Mouse (Mus musculus): ENCODE results near the gene Hoxa3. TPM values are rescaled to one million over a fixed set of nuclear protein-coding genes. Genes with fewer than 3 reads are reported as not detected.

Gene Hoxa3
- polyA plus RNA-seq, 1 experiment: 3.5 TPM

GRCm38 (mm10) chr6:52194690-52195089 lies 18.4 kb downstream of the Hoxa3 start:
- Histone ChIP-seq H3K27ac (ENCODE audit: control insufficient read depth, insufficient read depth, low read length) (no peak overlapping the region), H3K36me3 (ENCODE audit: control insufficient read depth, insufficient read depth, low read length) (no peaks in the 10 kb centered on the region), H3K4me3 (ENCODE audit: control insufficient read depth, insufficient read depth, low read length) (no peak overlapping the region), H3K27me3 (ENCODE audit: control insufficient read depth, insufficient read depth, low read length) (no peaks in the 10 kb centered on the region; the same call in 1 of the 2 replicates), H3K4me1 (replicated peaks; ENCODE audit: control insufficient read depth, insufficient read depth, low read length) (peaks cover 7% of the 10 kb centered on the region)
- TF ChIP-seq CTCF (IDR thresholded peaks at IDR 0.05; ENCODE audit: borderline replicate concordance, control insufficient read depth, extremely low read depth, insufficient read depth, low read length, poor library complexity) (no peak), POLR2A (IDR thresholded peaks at IDR 0.05; ENCODE audit: control insufficient read depth, extremely low read depth, insufficient read depth, low read length, poor library complexity) (no peak)
- WGBS: 95% methylated on average over 10 of the region's 10 CpGs
- no peak for DNase-seq

DNA sequence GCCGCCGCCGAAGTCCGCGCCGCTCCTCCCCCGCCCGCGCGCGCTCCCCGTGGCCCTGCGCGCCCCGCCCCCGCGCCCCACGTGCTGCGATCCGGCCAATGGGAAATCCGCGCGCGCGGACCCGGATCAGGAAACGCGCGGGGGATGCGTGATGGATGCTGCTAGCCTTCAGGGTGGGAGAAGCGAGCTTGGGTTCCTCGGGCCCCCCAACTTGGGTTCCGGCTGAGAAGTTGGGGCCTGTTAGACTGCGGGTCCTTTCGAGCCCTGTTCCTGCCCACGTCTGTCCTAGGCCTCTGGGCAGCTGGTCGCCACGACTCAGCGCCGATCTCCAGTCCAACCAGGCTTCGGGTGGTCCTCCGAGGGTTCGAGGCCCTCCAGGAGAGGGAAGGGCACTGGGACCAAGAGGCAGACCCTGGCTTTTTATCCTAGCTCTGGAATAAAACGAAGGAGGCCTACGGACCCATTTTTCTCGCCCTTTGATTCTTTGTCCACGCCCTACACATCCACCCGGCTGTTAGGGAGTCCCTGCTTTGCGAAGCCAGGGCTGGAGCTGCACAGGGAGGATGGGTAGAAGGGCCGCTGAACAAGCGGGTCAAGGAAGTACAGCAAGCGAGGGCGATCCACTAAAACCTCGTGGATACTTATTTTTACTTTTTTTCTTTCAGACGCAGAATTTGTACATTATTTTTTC lies 21.1 kb downstream of the Hoxa3 start:
- H3K27me3 ChIP-seq (ENCODE audit: control insufficient read depth, insufficient read depth, low read length): no peaks in the 10 kb centered on the region; the same call in 1 of the 2 replicates
- H3K36me3 ChIP-seq (ENCODE audit: control insufficient read depth, insufficient read depth, low read length): no peaks in the 10 kb centered on the region
- H3K27ac ChIP-seq (ENCODE audit: control insufficient read depth, insufficient read depth, low read length): no peak overlapping the region
- DNase-seq: peak; percentile 87
- TF ChIP-seq POLR2A (IDR thresholded peaks at IDR 0.05; ENCODE audit: control insufficient read depth, extremely low read depth, insufficient read depth, low read length, poor library complexity): peak; percentile 55; the same call in 1 of the 2 replicates
- no peak for TF ChIP-seq CTCF (IDR thresholded peaks at IDR 0.05; ENCODE audit: borderline replicate concordance, control insufficient read depth, extremely low read depth, insufficient read depth, low read length, poor library complexity)
- WGBS: 4% methylated on average over 51 of the region's 55 CpGs
- peak overlapping the region; percentile 54 for H3K4me3 ChIP-seq (ENCODE audit: control insufficient read depth, insufficient read depth, low read length)
- peaks cover 7% of the 10 kb centered on the region for H3K4me1 ChIP-seq (replicated peaks; ENCODE audit: control insufficient read depth, insufficient read depth, low read length)

- Histone ChIP-seq H3K27ac (ENCODE audit: control insufficient read depth, insufficient read depth, low read length) (no peak within 1 kb of the TSS), H3K27me3 (ENCODE audit: control insufficient read depth, insufficient read depth, low read length) (no peaks in the 10 kb centered on the region; the same call in 1 of the 2 replicates), H3K4me3 (ENCODE audit: control insufficient read depth, insufficient read depth, low read length) (peak within 1 kb of the TSS; percentile 54), H3K36me3 (ENCODE audit: control insufficient read depth, insufficient read depth, low read length) (no peaks in the 10 kb centered on the region), H3K4me1 (replicated peaks; ENCODE audit: control insufficient read depth, insufficient read depth, low read length) (peaks cover 7% of the 10 kb centered on the region)
- 12% methylated on average over 86 of the region's 102 CpGs for WGBS
- DNase-seq: peak; percentile 34
- TF ChIP-seq POLR2A (IDR thresholded peaks at IDR 0.05; ENCODE audit: control insufficient read depth, extremely low read depth, insufficient read depth, low read length, poor library complexity) (no peak), CTCF (IDR thresholded peaks at IDR 0.05; ENCODE audit: borderline replicate concordance, control insufficient read depth, extremely low read depth, insufficient read depth, low read length, poor library complexity) (no peak)
Measured at GRCm38 (mm10) chr6:52190906-52191810, 22.0 kb downstream of the Hoxa3 start, which contains the start of gene Hoxa4. TSS of gene Hoxa4 (minus strand) at chr6:52191753.

DNA sequence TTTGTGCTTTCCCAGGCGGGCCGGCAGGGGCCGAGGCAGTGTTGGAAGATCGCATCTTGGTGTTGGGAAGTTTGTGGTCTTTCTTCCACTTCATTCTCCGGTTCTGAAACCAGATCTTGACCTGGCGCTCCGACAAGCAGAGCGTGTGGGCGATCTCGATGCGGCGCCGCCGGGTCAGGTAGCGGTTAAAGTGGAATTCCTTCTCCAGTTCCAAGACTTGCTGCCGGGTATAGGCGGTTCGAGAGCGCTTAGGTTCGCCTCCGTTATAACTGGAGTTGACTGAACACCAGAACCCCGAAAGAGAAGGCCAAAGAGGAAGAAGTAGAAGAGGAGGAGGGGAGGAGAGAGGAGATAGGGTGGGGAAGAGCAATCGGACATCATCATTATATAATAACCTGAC lies 22.7 kb downstream of the Hoxa3 start:
- no peak for TF ChIP-seq CTCF (IDR thresholded peaks at IDR 0.05; ENCODE audit: borderline replicate concordance, control insufficient read depth, extremely low read depth, insufficient read depth, low read length, poor library complexity)
- no peak for TF ChIP-seq POLR2A (IDR thresholded peaks at IDR 0.05; ENCODE audit: control insufficient read depth, extremely low read depth, insufficient read depth, low read length, poor library complexity)

DNA sequence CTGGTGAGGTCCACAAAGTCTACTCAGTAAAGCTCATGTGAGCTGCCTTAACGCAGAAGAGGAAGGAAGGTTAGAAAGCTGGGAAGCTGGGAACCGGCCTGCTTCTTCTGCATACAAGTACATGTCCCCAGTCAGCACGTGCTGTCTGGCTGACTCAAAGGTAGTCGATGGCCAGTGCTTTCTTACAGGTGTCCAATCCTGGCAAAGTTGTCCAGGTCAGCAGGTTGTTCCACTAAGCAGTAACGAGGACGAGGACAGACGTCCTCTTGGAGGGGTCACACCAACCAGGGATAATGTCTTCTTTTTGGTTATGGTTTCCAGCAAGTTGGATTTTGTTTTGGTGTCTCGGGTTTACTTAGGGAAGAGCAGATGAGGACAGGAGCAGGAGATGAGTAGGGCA lies 23.2 kb downstream of the Hoxa3 start:
- no peaks in the 10 kb centered on the region for H3K36me3 ChIP-seq (ENCODE audit: control insufficient read depth, insufficient read depth, low read length)
- 90% methylated on average over 8 of the region's 8 CpGs for WGBS
- no peak for TF ChIP-seq CTCF (IDR thresholded peaks at IDR 0.05; ENCODE audit: borderline replicate concordance, control insufficient read depth, extremely low read depth, insufficient read depth, low read length, poor library complexity)
- TF ChIP-seq POLR2A (IDR thresholded peaks at IDR 0.05; ENCODE audit: control insufficient read depth, extremely low read depth, insufficient read depth, low read length, poor library complexity): no peak
- peaks cover 7% of the 10 kb centered on the region for H3K4me1 ChIP-seq (replicated peaks; ENCODE audit: control insufficient read depth, insufficient read depth, low read length)
- H3K27ac ChIP-seq (ENCODE audit: control insufficient read depth, insufficient read depth, low read length): no peak overlapping the region
- H3K4me3 ChIP-seq (ENCODE audit: control insufficient read depth, insufficient read depth, low read length): no peak overlapping the region
- DNase-seq: no peak
- H3K27me3 ChIP-seq (ENCODE audit: control insufficient read depth, insufficient read depth, low read length): no peaks in the 10 kb centered on the region; the same call in 1 of the 2 replicates

More for the DNA sequence above, 22.7 kb downstream of the Hoxa3 start:
- Histone ChIP-seq H3K4me3 (ENCODE audit: control insufficient read depth, insufficient read depth, low read length) (no peak overlapping the region), H3K27me3 (ENCODE audit: control insufficient read depth, insufficient read depth, low read length) (no peaks in the 10 kb centered on the region; the same call in 1 of the 2 replicates), H3K36me3 (ENCODE audit: control insufficient read depth, insufficient read depth, low read length) (no peaks in the 10 kb centered on the region), H3K27ac (ENCODE audit: control insufficient read depth, insufficient read depth, low read length) (no peak overlapping the region), H3K4me1 (replicated peaks; ENCODE audit: control insufficient read depth, insufficient read depth, low read length) (peaks cover 7% of the 10 kb centered on the region)
- no peak for DNase-seq
- WGBS: 88% methylated on average over 23 of the region's 23 CpGs

GRCm38 (mm10) chr6:52189172-52189591 lies 24.0 kb downstream of the Hoxa3 start:
- Histone ChIP-seq H3K4me3 (ENCODE audit: control insufficient read depth, insufficient read depth, low read length) (no peak overlapping the region), H3K36me3 (ENCODE audit: control insufficient read depth, insufficient read depth, low read length) (no peaks in the 10 kb centered on the region), H3K27me3 (ENCODE audit: control insufficient read depth, insufficient read depth, low read length) (no peaks in the 10 kb centered on the region; the same call in 1 of the 2 replicates), H3K4me1 (replicated peaks; ENCODE audit: control insufficient read depth, insufficient read depth, low read length) (peaks cover 7% of the 10 kb centered on the region), H3K27ac (ENCODE audit: control insufficient read depth, insufficient read depth, low read length) (no peak overlapping the region)
- DNase-seq: no peak
- 85% methylated on average over 5 of the region's 5 CpGs for WGBS
- TF ChIP-seq CTCF (IDR thresholded peaks at IDR 0.05; ENCODE audit: borderline replicate concordance, control insufficient read depth, extremely low read depth, insufficient read depth, low read length, poor library complexity) (no peak), POLR2A (IDR thresholded peaks at IDR 0.05; ENCODE audit: control insufficient read depth, extremely low read depth, insufficient read depth, low read length, poor library complexity) (no peak)
